Mouse (Mus musculus) midbrain, postnatal 0 days (tissue): Measurements from ENCODE around the gene Thop1. TPM values are rescaled to one million over a fixed set of nuclear protein-coding genes. Genes with fewer than 3 reads are reported as not detected.

Experiments used
- ATAC-seq: fragments of 200-750 bp; cut with Nextera tagmentation; 2 replicates; pipeline ENCODE4 v1.8.0; 2017; ENCODE audit warnings: moderate number of reproducible peaks, mild to moderate bottlenecking, moderate TSS enrichment, moderate library complexity; ENCODE audit not compliant: low FRiP score
- DNase-seq: peaks from one replicate; pipeline ENCODE4 v3.0.0-alpha.2; 2015; ENCODE audit warnings: low spot score
- H3K27ac ChIP-seq: fragments of 300-500 bp; sonication (generic); 2 replicates; pipeline ENCODE4 v1.5.1; 2014; ENCODE audit warnings: low read depth, mild to moderate bottlenecking, low read length, mixed read lengths
- H3K27me3 ChIP-seq: fragments of 300-500 bp; sonication (generic); 2 replicates; pipeline ENCODE4 v1.6.1; 2014; ENCODE audit warnings: low read length, control low read depth, mixed read lengths; ENCODE audit not compliant: insufficient read depth
- H3K36me3 ChIP-seq: fragments of 300-500 bp; sonication (generic); 2 replicates; pipeline ENCODE4 v1.6.1; 2014; ENCODE audit warnings: low read length, control low read depth, mixed read lengths; ENCODE audit not compliant: insufficient read depth
- H3K4me1 ChIP-seq: fragments of 300-500 bp; sonication (generic); 2 replicates; pipeline ENCODE4 v1.6.1; 2014; ENCODE audit warnings: mild to moderate bottlenecking, control low read depth, antibody characterized with exemption, low read length, mixed read lengths; ENCODE audit not compliant: insufficient read depth
- H3K4me2 ChIP-seq: fragments of 300-500 bp; sonication (generic); 2 replicates; pipeline ENCODE4 v1.6.1; 2014; ENCODE audit warnings: low read depth, mild to moderate bottlenecking, low read length, mixed read lengths; ENCODE audit not compliant: poor library complexity, severe bottlenecking
- H3K4me3 ChIP-seq: fragments of 300-500 bp; sonication (generic); 2 replicates; pipeline ENCODE4 v1.5.1; 2014; ENCODE audit warnings: low read depth, mild to moderate bottlenecking, low read length, moderate library complexity
- H3K9ac ChIP-seq: fragments of 300-500 bp; sonication (generic); replicated peaks from 2 replicates; pipeline ENCODE4 v1.6.1; 2014; ENCODE audit warnings: mild to moderate bottlenecking, low read length, moderate library complexity, mixed read lengths; ENCODE audit not compliant: poor library complexity, severe bottlenecking
- H3K9me3 ChIP-seq: fragments of 300-500 bp; sonication (generic); 2 replicates; pipeline ENCODE4 v1.6.1; 2016; ENCODE audit warnings: low read length, control low read depth
- CTCF ChIP-seq: IDR thresholded peaks from 2 replicates; pipeline ENCODE4 v1.5.1; 2016; ENCODE audit warnings: antibody characterized with exemption, mild to moderate bottlenecking
- WGBS: fragments of 180-500 bp; shearing (Covaris S2); extraction: QIAGEN DNeasy Blood & Tissue Kit; methylation state at CpG from one replicate; pipeline ENCODE4 v1.1.7; 2014; 5-methylcytosine and 5-hydroxymethylcytosine counted together
- microRNA-seq: library from miRNA; unstranded; fragments of <30 nt; microRNA quantifications from one replicate; pipeline ENCODE4, GENCODE M21; 2016; ENCODE audit warnings: borderline number of aligned reads
- polyA plus RNA-seq: library from polyadenylated mRNA; unstranded; fragments of >200 nt; fragmentation: Nextera tagmentation; extraction: Ambion mirVana; gene quantifications from 2 replicates; pipeline ENCODE4 v1.2.1, GENCODE M21; 2015
- total RNA-seq: library from RNA; depleted of rRNA; stranded (reverse); fragments of >200 nt; gene quantifications from 2 replicates; pipeline ENCODE4 v1.2.3, GENCODE M21; 2014; rRNA removed

Gene Thop1
- total and polyA plus RNA-seq, 2 experiments from 2014 or later: 35.2 to 67.1 TPM

GRCm38 (mm10) chr10:81106113-81106721, 36.4 kb downstream of the Thop1 start:
- no peaks in the 10 kb centered on the region for H3K27me3 ChIP-seq
- under 1% methylated on average over 34 of the region's 35 CpGs for WGBS

GRCm38 (mm10) chr10:81112946-81113345, 43.1 kb downstream of the Thop1 start:
- Histone ChIP-seq H3K9ac (no peak overlapping the region), H3K27ac (no peak overlapping the region), H3K4me2 (no peak overlapping the region), H3K4me3 (no peak overlapping the region), H3K4me1 (no peaks in the 10 kb centered on the region), H3K9me3 (no peaks in the 10 kb centered on the region), H3K36me3 (peaks cover 71% of the 10 kb centered on the region), H3K27me3 (no peaks in the 10 kb centered on the region)
- ATAC-seq: no peak
- no peak for DNase-seq
- WGBS: 93% methylated on average over 6 of the region's 6 CpGs
- no peak for TF ChIP-seq CTCF

More at GRCm38 (mm10) chr10:81106113-81106721, 36.4 kb downstream of the Thop1 start:
- H3K4me2 ChIP-seq: peak overlapping the region; percentile 75
- ATAC-seq (peak; percentile 83), DNase-seq (peak; percentile 77)
- H3K9ac ChIP-seq: peak overlapping the region; percentile 99
- peaks cover 30% of the 10 kb centered on the region for H3K36me3 ChIP-seq
- TF ChIP-seq CTCF: peak; percentile 43
- H3K27ac ChIP-seq: peak overlapping the region; percentile 98
- peaks cover 10% of the 10 kb centered on the region; the same call in 1 of the 2 replicates for H3K4me1 ChIP-seq
- peak overlapping the region; percentile 89 for H3K4me3 ChIP-seq
- H3K9me3 ChIP-seq: no peaks in the 10 kb centered on the region

DNA sequence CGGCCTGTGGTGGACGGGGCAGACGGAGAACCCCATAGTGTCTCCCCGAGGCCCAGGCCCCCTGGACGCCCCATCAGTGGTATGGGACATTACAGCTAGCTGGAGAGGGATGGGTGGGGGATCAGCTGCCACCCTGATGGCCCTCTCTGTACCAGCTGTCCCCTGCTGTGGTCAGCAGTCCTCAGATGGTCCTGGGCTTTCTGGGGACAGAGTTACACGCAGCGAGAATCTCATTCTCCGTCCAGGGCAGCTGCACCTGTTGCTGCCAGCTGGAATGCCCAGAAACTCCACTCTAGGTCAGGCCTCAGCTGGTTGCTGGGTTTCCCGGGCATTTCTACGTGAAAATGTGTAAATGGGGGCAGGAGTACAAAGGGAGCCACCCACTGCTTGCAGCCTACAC, 49.8 kb downstream of the Thop1 start:
- H3K27ac ChIP-seq: no peak overlapping the region
- H3K9ac ChIP-seq: no peak overlapping the region
- H3K4me2 ChIP-seq: no peak overlapping the region
- DNase-seq: no peak
- no peak for TF ChIP-seq CTCF
- H3K4me3 ChIP-seq: no peak overlapping the region
- no peaks in the 10 kb centered on the region for H3K27me3 ChIP-seq
- H3K36me3 ChIP-seq: peaks cover 73% of the 10 kb centered on the region
- no peak for ATAC-seq
- H3K4me1 ChIP-seq: no peaks in the 10 kb centered on the region
- H3K9me3 ChIP-seq: no peaks in the 10 kb centered on the region
- WGBS: 94% methylated on average over 10 of the region's 10 CpGs

DNA sequence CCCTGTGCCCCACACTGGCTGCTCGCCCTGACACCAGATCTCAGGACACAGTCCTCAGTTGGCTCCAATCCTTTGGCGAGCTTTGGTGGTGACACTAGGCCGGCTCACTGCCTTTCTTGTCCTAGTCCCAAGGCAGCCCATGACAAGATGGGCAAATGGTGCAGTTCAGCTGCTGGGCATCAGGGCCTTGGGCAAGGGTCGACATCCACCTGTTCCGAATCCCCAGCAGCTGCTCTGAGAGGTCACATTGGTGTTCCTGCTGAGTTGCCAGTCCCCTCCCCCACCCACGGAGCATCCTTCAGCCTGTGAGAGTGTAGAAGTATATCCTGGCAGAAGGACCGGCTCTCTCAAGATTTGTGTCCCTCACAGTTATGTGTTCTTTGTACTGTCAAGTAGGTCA, 50.8 kb downstream of the Thop1 start:
- no peak for TF ChIP-seq CTCF
- ATAC-seq: no peak
- no peak overlapping the region for H3K4me3 ChIP-seq
- no peak overlapping the region for H3K4me2 ChIP-seq
- no peaks in the 10 kb centered on the region for H3K27me3 ChIP-seq
- no peak overlapping the region for H3K27ac ChIP-seq
- peaks cover 63% of the 10 kb centered on the region for H3K36me3 ChIP-seq
- DNase-seq: no peak
- 87% methylated on average over 7 of the region's 7 CpGs for WGBS
- no peaks in the 10 kb centered on the region for H3K4me1 ChIP-seq
- no peak overlapping the region for H3K9ac ChIP-seq
- no peaks in the 10 kb centered on the region for H3K9me3 ChIP-seq

DNA sequence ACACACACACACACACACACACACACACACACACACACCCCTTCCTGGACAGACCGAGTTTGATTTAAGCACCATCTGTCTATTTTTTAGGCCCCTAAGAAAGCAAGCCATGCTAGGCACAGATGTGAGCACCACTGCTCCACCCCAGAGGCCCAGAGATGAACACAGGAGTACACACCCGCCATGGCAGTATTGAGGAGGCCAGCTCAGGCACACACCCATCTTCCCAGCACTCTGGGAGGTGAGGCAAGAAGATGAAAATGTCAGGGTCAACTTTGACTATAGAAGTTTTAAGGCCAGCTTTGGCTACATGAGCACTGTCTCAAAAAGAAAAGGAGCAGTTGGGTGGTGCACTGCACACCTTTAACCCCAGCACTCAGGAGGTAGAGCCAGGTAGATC, 53.1 kb downstream of the Thop1 start:
- Histone ChIP-seq H3K9me3 (no peaks in the 10 kb centered on the region), H3K9ac (no peak overlapping the region), H3K4me3 (no peak overlapping the region), H3K27ac (no peak overlapping the region), H3K4me2 (no peak overlapping the region), H3K36me3 (peaks cover 49% of the 10 kb centered on the region), H3K27me3 (no peaks in the 10 kb centered on the region), H3K4me1 (no peaks in the 10 kb centered on the region)
- WGBS: 96% methylated on average over 2 of the region's 2 CpGs
- no peak for TF ChIP-seq CTCF
- ATAC-seq: no peak
- DNase-seq: no peak

GRCm38 (mm10) chr10:81123500-81123899, 53.7 kb downstream of the Thop1 start:
- H3K4me1 ChIP-seq: no peaks in the 10 kb centered on the region
- ATAC-seq: no peak
- H3K36me3 ChIP-seq: peaks cover 45% of the 10 kb centered on the region
- H3K27me3 ChIP-seq: no peaks in the 10 kb centered on the region
- H3K9ac ChIP-seq: no peak overlapping the region
- H3K4me3 ChIP-seq: no peak overlapping the region
- no peaks in the 10 kb centered on the region for H3K9me3 ChIP-seq
- 80% methylated on average over 11 of the region's 11 CpGs for WGBS
- no peak overlapping the region for H3K27ac ChIP-seq
- TF ChIP-seq CTCF: no peak
- no peak for DNase-seq
- H3K4me2 ChIP-seq: no peak overlapping the region

Small RNAs within 50 kb of the gene (microRNA-seq; reads per million reads assigned to microRNA genes)
- gene Mir5615-1 (not detected), gene Mir5615-2 (not detected)

Other genes with a start within 250 kb of the Thop1 start
- 863 and 928 TPM in 2 replicates for gene Oaz1, start 243.4 kb upstream of the Thop1 start, total RNA-seq
- gene Oaz1, start 243.4 kb upstream of the Thop1 start, polyA plus RNA-seq: 1,039 and 1,193 TPM in 2 replicates
- 39.3 and 61.0 TPM in 2 replicates for gene Lingo3, start 226.0 kb upstream of the Thop1 start, total RNA-seq
- 24.4 and 26.8 TPM in 2 replicates for gene Lingo3, start 226.0 kb upstream of the Thop1 start, polyA plus RNA-seq
- 136 and 249 TPM in 2 replicates for gene Lsm7, start 214.8 kb upstream of the Thop1 start, total RNA-seq
- gene Lsm7, start 214.8 kb upstream of the Thop1 start, polyA plus RNA-seq: 292 and 299 TPM in 2 replicates
- 116 and 132 TPM in 2 replicates for gene Sppl2b, start 214.8 kb upstream of the Thop1 start, total RNA-seq
- gene Sppl2b, start 214.8 kb upstream of the Thop1 start, polyA plus RNA-seq: 78.6 and 86.2 TPM in 2 replicates
- 0.09 and 0.11 TPM in 2 replicates for gene Tmprss9, start 198.2 kb upstream of the Thop1 start, total RNA-seq
- 0.27 and 0.31 TPM in 2 replicates for gene Tmprss9, start 198.2 kb upstream of the Thop1 start, polyA plus RNA-seq
- 153 and 267 TPM in 2 replicates for gene Timm13, start 169.1 kb upstream of the Thop1 start, total RNA-seq
- 362 and 384 TPM in 2 replicates for gene Timm13, start 169.1 kb upstream of the Thop1 start, polyA plus RNA-seq
- gene Lmnb2, start 151.8 kb upstream of the Thop1 start, total RNA-seq: 40.2 and 47.3 TPM in 2 replicates
- 22.6 and 22.7 TPM in 2 replicates for gene Lmnb2, start 151.8 kb upstream of the Thop1 start, polyA plus RNA-seq
- gene Gadd45b, start 140.0 kb upstream of the Thop1 start, total RNA-seq: 3.5 and 7.3 TPM in 2 replicates
- gene Gadd45b, start 140.0 kb upstream of the Thop1 start, polyA plus RNA-seq: 5.0 and 6.4 TPM in 2 replicates
- 27.6 and 40.7 TPM in 2 replicates for gene Gng7, start 55.1 kb upstream of the Thop1 start, total RNA-seq
- gene Gng7, start 55.1 kb upstream of the Thop1 start, polyA plus RNA-seq: 29.5 and 29.9 TPM in 2 replicates
- 104 and 119 TPM in 2 replicates for gene Diras1, start 44.4 kb upstream of the Thop1 start, total RNA-seq
- 95.2 and 98.3 TPM in 2 replicates for gene Diras1, start 44.4 kb upstream of the Thop1 start, polyA plus RNA-seq
- gene Slc39a3, start 32.6 kb upstream of the Thop1 start, total RNA-seq: 115 and 122 TPM in 2 replicates
- 50.2 and 54.7 TPM in 2 replicates for gene Slc39a3, start 32.6 kb upstream of the Thop1 start, polyA plus RNA-seq
- gene Sgta, start 9.9 kb upstream of the Thop1 start, total RNA-seq: 216 and 236 TPM in 2 replicates
- gene Sgta, start 9.9 kb upstream of the Thop1 start, polyA plus RNA-seq: 325 and 348 TPM in 2 replicates
- 0.28 and 1.6 TPM in 2 replicates for gene Creb3l3, start 28.8 kb downstream of the Thop1 start, total RNA-seq
- gene Creb3l3, start 28.8 kb downstream of the Thop1 start, polyA plus RNA-seq: 0.62 and 0.81 TPM in 2 replicates
- 256 and 261 TPM in 2 replicates for gene Map2k2, start 35.9 kb downstream of the Thop1 start, total RNA-seq
- gene Map2k2, start 35.9 kb downstream of the Thop1 start, polyA plus RNA-seq: 210 and 218 TPM in 2 replicates
- gene Zbtb7a, start 65.2 kb downstream of the Thop1 start, total RNA-seq: 23.6 and 29.5 TPM in 2 replicates
- 16.1 and 18.0 TPM in 2 replicates for gene Zbtb7a, start 65.2 kb downstream of the Thop1 start, polyA plus RNA-seq
- gene Pias4, start 97.9 kb downstream of the Thop1 start, total RNA-seq: 31.2 and 38.0 TPM in 2 replicates
- gene Pias4, start 97.9 kb downstream of the Thop1 start, polyA plus RNA-seq: 30.1 and 31.3 TPM in 2 replicates
- 2,062 and 2,304 TPM in 2 replicates for gene Eef2, start 106.6 kb downstream of the Thop1 start, total RNA-seq
- gene Eef2, start 106.6 kb downstream of the Thop1 start, polyA plus RNA-seq: 440 and 459 TPM in 2 replicates
- gene Dapk3, start 113.0 kb downstream of the Thop1 start, total RNA-seq: 56.7 and 88.8 TPM in 2 replicates
- gene Dapk3, start 113.0 kb downstream of the Thop1 start, polyA plus RNA-seq: 59.1 and 60.9 TPM in 2 replicates
- gene 4930442H23Rik, start 113.8 kb downstream of the Thop1 start, total RNA-seq: not detected in 2 replicates
- not detected in 2 replicates for gene 4930442H23Rik, start 113.8 kb downstream of the Thop1 start, polyA plus RNA-seq
- not detected in 2 replicates for gene Nmrk2, start 132.0 kb downstream of the Thop1 start, total RNA-seq
- 0.14 TPM in 1 of 2 replicates, not detected in the other for gene Nmrk2, start 132.0 kb downstream of the Thop1 start, polyA plus RNA-seq
- gene Atcay, start 160.8 kb downstream of the Thop1 start, total RNA-seq: 195 and 200 TPM in 2 replicates
- 91.4 and 94.1 TPM in 2 replicates for gene Atcay, start 160.8 kb downstream of the Thop1 start, polyA plus RNA-seq
- gene Zfr2, start 163.1 kb downstream of the Thop1 start, total RNA-seq: 61.3 and 70.2 TPM in 2 replicates
- 24.9 and 25.3 TPM in 2 replicates for gene Zfr2, start 163.1 kb downstream of the Thop1 start, polyA plus RNA-seq
- gene Matk, start 182.9 kb downstream of the Thop1 start, total RNA-seq: 110 and 114 TPM in 2 replicates
- 96.9 and 108 TPM in 2 replicates for gene Matk, start 182.9 kb downstream of the Thop1 start, polyA plus RNA-seq
- 145 and 164 TPM in 2 replicates for gene Mrpl54, start 196.9 kb downstream of the Thop1 start, total RNA-seq
- gene Mrpl54, start 196.9 kb downstream of the Thop1 start, polyA plus RNA-seq: 162 and 179 TPM in 2 replicates
- gene Apba3, start 196.9 kb downstream of the Thop1 start, total RNA-seq: 45.0 and 64.8 TPM in 2 replicates
- gene Apba3, start 196.9 kb downstream of the Thop1 start, polyA plus RNA-seq: 25.0 and 25.2 TPM in 2 replicates
- gene Tjp3, start 221.5 kb downstream of the Thop1 start, total RNA-seq: 6.5 and 9.2 TPM in 2 replicates
- 5.1 and 6.3 TPM in 2 replicates for gene Tjp3, start 221.5 kb downstream of the Thop1 start, polyA plus RNA-seq
- 248 and 256 TPM in 2 replicates for gene Pip5k1c, start 222.9 kb downstream of the Thop1 start, total RNA-seq
- gene Pip5k1c, start 222.9 kb downstream of the Thop1 start, polyA plus RNA-seq: 125 and 129 TPM in 2 replicates